Mouse (Mus musculus): ENCODE measurements at regions not wholly inside any gene's neighbourhood (a gene's known extent, or its start where the extent isn't known, plus 50 kb on each side); places are given as distances from the start of the nearest gene placed in this dataset.

DNA sequence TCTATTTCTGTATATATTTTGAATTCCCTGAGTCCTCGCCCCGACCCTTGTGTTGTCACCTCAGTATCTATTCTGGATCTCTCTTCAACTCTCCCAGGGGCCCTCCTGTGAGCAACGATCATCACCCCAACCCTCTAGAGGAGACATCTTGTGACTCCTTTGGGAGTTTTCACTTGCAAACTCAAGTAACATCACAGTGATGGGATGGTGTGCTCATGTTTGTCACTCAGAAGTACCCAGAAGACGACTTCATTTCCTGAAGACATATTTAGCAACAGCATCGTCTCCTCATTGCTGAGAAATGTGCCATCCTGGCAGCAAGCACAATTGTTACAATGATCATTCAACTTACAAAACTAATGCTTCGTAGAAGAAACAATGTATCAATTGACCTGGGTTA lies 57.9 kb upstream of the Mbip start:
- ATAC-seq (replicated peaks; ENCODE audit: low FRiP score, low read depth), result no peak
- 81% methylated on average over 6 of the region's 6 CpGs for WGBS
- Histone ChIP-seq H3K4me1 (replicated peaks; ENCODE audit: insufficient read depth, low read length) (no peaks in the 10 kb centered on the region), H3K4me3 (replicated peaks; ENCODE audit: low read depth, low read length) (no peak overlapping the region), H3K9ac (ENCODE audit: low read depth, low read length) (no peak overlapping the region), H3K36me3 (ENCODE audit: insufficient read depth, low read length) (no peaks in the 10 kb centered on the region), H3K27ac (no peak overlapping the region), H3K27me3 (ENCODE audit: insufficient read depth, low read length) (no peaks in the 10 kb centered on the region), H3K4me2 (ENCODE audit: low read length) (no peak overlapping the region), H3K9me3 (replicated peaks; ENCODE audit: low read length) (no peaks in the 10 kb centered on the region)
- no peak for TF ChIP-seq CTCF (IDR thresholded peaks at IDR 0.05; ENCODE audit: low read depth)
- no peak for DNase-seq (ENCODE audit: low spot score)

DNA sequence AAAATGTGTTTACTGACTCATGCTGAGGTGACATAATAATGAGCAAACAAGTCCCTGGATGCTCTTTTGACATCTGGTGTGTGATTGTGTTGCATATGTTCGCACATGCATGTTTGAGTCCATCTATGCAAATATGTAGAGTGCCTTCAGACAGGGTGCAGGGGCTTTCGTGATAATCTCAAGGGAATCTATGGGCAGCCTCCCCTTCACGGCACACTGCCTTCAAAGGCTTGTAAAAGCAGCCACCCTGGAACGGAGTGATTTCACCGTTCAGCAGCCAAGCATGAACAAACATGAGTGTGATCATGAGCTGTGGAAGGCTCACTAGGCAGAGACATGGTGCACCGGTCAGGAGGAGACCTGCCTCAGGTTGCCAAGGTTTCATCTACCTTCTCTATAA lies 57.1 kb upstream of the Mbip start:
- TF ChIP-seq CTCF (IDR thresholded peaks at IDR 0.05; ENCODE audit: low read depth), result no peak
- peak; percentile 58 for DNase-seq (ENCODE audit: low spot score)
- Histone ChIP-seq H3K4me2 (ENCODE audit: low read length) (no peak overlapping the region), H3K9ac (ENCODE audit: low read depth, low read length) (no peak overlapping the region), H3K9me3 (replicated peaks; ENCODE audit: low read length) (no peaks in the 10 kb centered on the region), H3K27ac (no peak overlapping the region), H3K27me3 (ENCODE audit: insufficient read depth, low read length) (no peaks in the 10 kb centered on the region), H3K36me3 (ENCODE audit: insufficient read depth, low read length) (no peaks in the 10 kb centered on the region), H3K4me1 (replicated peaks; ENCODE audit: insufficient read depth, low read length) (no peaks in the 10 kb centered on the region), H3K4me3 (replicated peaks; ENCODE audit: low read depth, low read length) (no peak overlapping the region)
- 46% methylated on average over 6 of the region's 6 CpGs for WGBS
- ATAC-seq (replicated peaks; ENCODE audit: low FRiP score, low read depth), result peak; percentile 87

DNA sequence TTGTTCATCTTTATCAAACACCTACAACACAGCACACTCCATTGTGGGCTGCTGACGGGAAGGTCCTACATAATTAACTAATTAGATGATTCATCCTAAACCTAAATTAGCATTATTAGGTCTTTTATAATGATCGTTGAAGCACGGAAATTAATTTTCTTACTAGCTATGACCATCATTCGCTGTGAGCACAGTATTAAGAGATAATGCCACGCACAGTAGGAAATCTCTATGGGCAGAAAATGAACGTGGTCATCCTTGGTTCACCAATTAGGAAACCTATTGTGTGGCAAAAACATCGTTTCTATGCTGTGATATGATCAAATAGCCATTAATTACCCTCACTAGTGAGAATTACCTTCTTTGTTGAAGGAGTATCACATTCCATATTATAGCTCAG lies 56.4 kb upstream of the Mbip start:
- H3K27ac ChIP-seq, result no peak overlapping the region
- no peak overlapping the region for H3K4me2 ChIP-seq (ENCODE audit: low read length)
- no peaks in the 10 kb centered on the region for H3K4me1 ChIP-seq (replicated peaks; ENCODE audit: insufficient read depth, low read length)
- no peaks in the 10 kb centered on the region for H3K27me3 ChIP-seq (ENCODE audit: insufficient read depth, low read length)
- ATAC-seq (replicated peaks; ENCODE audit: low FRiP score, low read depth) (no peak), DNase-seq (ENCODE audit: low spot score) (no peak)
- 68% methylated on average over 7 of the region's 7 CpGs for WGBS
- no peak for TF ChIP-seq CTCF (IDR thresholded peaks at IDR 0.05; ENCODE audit: low read depth)
- H3K36me3 ChIP-seq (ENCODE audit: insufficient read depth, low read length), result no peaks in the 10 kb centered on the region
- H3K4me3 ChIP-seq (replicated peaks; ENCODE audit: low read depth, low read length), result no peak overlapping the region
- no peak overlapping the region for H3K9ac ChIP-seq (ENCODE audit: low read depth, low read length)
- no peaks in the 10 kb centered on the region for H3K9me3 ChIP-seq (replicated peaks; ENCODE audit: low read length)

Data from kidney, postnatal 0 days (tissue).